Mouse (Mus musculus): ENCODE data around the gene Tk2.
"Not testable (repeated sequence)": the region's sequence is repeated elsewhere in the genome, so short reads cannot be mapped to it uniquely, and the experiment has no call there.

Tk2 gene

DNA sequence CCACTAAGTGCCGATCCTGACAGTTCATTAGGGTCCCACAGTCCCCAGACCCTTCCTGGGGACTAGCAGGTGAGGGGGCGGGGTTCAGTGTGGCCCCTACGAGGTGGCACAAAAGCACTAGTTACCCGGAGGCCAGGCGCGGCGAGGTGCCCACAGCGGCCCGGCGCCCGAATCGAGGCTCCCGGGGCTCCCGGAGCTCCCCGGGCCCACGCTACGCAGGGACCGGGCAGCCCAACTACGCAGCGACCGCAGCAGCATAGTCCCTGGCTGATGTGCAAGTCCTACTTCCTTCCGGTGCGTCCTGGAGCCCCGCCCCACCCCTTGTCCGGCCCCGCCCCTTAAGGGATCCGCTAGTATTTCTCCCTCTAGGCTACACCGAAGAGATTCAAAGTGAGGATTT lies at the start of gene Tk2:
Tk2 (minus strand) TSS at position 283 of the 400 bp plus-strand sequence.
- DNase-seq (ENCODE audit: low spot score in 2 of 2) = peak; percentile 54 to 68

DNA sequence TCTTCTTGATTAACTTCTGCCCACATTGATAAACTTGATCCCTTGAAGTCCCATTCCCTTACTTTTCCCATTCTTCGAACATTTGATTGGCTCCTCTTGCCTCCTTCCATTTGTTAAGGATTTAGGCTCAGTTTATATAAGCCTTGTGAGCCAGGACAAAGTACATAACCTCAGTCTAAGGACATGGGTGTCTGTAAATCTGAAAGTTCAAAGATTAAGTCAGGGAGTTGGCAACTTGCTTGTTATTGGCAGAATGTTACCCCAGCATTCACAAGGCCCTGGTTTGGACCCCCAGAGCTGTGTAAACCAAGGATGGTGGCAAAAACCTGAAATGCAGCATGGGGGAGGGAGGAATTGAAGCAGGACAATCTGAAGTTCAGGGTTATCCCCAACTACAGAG lies 46.0 kb upstream of the Tk2 start:
- DNase-seq (ENCODE audit: low spot score in 2 of 2) = no peak

DNA sequence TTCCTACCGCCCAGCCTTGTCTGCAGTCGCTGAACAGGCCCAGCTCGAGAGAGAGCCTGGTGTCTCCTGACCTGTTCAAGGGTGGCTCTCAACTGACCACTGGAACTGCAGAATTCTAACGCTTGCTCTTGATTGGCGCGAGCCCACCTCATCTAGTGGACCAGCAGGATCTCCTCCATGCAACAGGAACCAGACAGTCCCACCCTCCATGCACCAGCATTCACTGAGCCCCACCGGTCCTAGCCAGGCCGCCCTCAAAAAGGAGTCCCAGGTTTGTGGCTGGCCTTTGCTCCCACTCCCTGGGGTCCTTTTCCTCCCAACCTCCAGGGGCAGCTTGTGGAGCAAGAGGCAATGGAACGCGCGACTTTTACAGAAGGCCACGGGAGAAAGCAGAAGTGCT lies 44.7 kb upstream of the Tk2 start, which contains the start of gene Cmtm2a:
Cmtm2a (minus strand) TSS at position 101 of the 400 bp plus-strand sequence.
- not testable (repeated sequence) for DNase-seq (ENCODE audit: low spot score in 2 of 2)

DNA sequence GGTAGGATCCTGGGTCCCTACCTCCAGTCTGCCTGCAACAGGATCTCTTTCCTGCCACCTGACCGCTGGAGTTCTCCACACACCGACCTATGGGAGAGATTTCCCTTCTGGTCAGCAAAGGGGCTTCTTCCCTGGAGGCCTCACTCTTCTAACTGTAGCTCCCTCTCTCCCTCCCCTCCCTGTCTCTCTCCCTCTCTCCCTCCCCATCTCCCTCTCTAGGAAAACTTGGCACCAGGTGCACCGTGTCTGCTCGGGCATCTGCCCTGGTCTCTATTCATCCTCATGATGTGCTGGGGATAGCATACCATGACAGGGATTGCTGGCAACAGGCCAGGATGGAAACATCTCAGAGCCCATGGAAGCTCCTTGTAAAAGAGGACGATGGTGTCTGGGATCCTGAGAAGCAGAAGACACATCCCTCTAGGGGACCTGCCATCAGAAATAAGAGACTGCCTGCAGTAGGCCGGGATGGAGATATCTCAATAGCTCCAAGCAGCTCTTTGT lies 20.6 kb upstream of the Tk2 start:
- no peak for DNase-seq (ENCODE audit: low spot score in 2 of 2)

DNA sequence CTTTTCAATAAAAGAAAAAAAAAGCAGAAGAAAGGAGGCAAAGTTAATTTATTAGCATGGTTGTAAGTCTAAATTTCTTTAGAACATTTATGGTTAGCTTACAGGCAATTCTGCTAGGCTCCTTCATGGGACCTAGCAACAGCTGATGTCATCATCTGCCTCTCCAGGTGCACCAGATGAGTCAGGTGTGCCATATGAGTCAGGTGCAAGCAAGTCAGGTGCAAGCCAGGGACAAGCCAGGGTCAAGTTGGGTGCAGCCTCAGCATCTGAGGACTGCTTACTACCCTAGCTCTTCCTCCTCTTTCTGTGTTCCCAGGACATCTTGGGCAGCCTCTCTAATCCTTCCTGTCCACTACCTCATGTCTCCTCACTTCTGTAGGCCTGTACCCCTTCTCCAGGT lies 20.0 kb upstream of the Tk2 start:
- DNase-seq (ENCODE audit: low spot score in 2 of 2) = no peak

DNA sequence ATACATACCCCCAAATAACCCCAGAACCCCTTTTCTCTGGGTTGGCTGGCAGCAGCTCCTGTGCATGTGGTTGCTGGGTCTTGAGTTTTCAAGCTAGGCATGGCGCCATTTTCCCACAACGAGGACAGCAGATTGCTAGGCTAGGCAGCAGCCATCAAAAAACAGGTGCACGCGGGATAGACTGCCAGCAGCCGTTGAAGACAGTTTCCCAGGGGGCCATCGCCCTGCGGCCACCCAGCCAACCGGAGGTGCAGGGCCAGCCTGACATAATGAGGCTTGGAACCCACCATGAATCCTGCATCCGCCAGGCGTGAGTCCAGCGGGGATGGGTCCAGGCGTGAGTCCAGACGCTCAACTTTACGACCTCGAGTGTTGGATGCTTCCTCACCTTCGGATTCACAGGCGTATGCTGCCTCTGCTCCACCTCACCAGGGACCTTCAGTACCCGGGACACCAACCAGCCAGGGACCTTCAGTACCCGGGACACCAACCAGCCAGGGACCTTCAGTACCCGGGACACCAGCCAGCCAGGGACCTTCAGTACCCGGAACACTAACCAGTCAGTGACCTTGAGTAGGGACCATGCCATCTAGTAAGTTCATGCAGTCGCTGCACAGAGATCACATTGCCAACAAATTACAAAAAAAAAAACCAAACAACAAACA lies 16.0 kb upstream of the Tk2 start:
- DNase-seq (ENCODE audit: low spot score in 2 of 2) = not testable (repeated sequence)

DNA sequence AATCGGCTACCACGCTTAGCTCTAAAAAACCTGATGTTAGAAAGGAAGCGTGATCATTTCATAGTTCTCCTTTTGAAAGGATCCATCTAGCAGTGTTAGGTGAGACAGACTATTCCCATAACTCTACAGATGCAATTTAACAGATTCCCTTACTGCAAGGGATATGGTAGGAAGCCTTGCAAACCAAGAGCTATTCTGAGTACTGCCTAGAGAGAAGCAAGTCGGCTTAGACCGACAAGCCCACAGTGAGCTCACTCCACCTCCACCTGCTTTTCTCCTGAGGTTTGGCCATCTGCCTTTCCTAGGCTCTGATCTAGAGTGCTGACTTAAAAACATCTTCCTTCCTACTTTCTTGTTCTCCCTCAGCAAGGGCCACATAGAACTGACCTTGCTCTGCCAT lies 13.4 kb upstream of the Tk2 start:
- DNase-seq (ENCODE audit: low spot score in 2 of 2) = not testable (repeated sequence)

DNA sequence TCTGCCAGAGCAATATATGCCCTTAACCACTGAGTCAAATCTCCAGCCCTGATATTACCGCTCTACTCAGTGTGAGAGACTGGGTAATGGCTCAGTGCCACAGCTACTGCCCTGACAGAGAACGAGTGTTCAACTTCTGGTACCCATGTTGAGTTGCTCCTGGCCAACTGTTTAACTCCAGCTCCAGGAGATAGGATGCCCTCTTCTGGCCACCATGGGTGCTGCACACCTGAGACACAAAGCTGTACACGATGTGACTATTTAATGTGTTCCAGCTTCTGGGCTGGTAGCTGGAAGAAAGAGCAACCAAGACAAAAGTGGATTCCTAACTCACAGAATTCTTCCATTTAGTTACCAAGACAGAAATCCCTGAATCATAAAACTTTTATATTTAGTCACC lies 4.7 kb upstream of the Tk2 start:
- DNase-seq (ENCODE audit: low spot score in 2 of 2) = no peak

DNA sequence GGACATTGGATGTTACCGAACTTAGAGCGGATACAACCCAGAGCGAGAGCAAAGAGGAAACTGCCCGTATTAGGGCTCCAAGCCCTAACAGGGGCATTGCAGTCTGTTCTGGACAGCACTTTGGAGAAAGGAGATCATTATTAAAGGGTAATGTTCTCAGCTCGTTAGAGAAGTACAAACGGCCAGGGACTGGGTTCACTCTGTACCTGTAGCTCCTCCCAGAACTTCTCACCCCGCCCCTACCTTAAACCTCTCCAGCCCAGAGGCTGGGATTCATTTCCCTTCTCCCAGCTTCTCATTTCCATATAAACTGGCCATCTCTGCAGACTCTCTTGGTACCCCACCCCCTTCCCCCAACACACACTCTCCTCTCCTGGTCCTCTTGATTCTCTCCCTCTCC lies 3.1 kb upstream of the Tk2 start:
- no peak for DNase-seq (ENCODE audit: low spot score in 2 of 2)

DNA sequence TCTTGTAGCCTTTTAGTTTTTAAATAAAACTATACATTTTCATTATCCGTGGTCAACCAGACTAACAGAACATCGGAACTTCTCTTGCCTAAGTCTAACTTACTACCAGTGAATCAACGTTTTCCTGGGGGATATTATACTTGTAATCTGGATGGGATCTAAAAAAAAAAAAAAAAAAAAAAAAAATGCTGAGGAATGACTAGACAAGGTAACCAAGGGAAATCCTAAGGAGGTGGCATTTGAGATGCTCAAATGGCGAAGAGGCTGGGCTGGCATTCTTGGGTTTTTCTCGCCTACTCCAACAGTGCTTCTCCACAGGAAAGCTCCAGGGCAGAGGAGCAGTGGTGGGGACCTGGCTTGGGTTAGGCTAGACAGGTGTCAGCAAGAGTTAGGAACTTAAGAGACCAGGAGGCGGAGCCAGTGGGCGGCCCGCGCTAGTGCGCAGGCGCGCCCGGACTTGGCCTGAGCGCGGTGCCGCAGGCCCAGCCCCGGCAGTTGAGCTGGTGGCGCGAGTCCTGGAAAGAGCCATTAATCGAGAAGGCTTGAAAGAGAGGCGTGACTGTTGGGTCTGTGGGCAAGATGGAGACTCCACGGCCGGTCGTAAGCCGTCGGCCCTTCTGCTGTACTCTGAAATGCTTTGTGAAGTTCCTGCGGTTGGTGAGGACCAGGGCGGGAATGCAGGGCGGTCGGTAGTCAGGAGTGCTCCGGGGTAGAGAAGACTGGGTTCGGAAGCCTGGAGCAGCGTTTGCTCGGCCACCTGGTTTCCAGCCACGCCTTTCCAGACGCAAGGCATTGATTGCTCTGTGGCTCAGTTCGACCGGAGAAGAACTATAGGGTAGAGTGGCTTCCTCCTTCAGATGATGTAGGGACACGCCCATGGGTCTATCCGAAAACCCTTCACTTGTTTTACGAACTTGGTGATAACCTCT lies 2.3 kb upstream of the Tk2 start, which contains the start of gene Cklf:
Cklf (plus strand) TSS at position 423 of the 929 bp plus-strand sequence.
- peak; percentile 59 to 61 for DNase-seq (ENCODE audit: low spot score in 2 of 2)

DNA sequence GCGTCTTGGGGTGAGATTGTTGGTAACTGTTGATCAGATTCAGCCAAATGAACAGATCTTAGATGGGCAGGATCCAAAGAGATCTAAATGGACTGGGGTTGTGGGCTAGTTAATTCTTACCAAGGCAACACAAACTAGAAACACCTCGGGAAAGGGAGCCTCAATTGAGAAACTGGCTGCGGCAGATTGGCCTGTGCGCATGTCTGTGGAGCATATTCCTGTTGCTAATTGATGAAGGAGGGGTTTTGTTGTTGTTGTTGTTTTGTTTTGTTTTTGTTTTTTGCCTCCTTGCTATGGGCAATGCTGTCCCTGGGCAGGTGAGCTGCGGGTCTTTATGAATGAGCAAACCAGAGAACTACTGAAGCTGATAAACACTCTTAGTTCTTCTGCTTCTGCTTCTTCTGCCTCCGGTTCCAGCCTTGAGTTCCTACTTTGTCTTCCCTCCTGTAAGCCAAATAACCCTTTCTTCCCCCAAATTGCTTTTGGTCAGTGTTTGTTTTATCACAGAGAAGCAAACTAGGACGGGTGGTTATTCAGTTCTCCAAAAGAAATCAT lies 1.2 kb upstream of the Tk2 start:
- DNase-seq (ENCODE audit: low spot score in 2 of 2) = no peak

DNA sequence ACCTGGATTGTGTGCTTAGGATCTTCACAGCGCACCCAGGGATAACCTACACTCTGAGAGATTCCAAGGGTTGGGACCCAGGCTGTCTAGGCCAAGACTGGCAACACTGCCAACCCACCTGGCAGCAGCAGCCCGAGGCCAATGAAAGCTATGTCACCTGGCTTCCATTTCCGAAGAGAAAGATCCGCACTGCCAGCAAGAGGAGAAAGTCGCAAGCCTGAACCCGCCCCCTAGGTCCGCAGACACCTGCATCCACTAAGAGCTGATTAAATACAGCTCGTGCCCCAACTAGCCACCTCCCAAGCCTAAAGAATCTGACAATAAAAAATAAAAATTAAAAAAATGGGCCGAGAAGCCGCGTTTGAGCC lies 466 bp downstream of the Tk2 start:
- DNase-seq (ENCODE audit: low spot score in 2 of 2) = no peak

DNA sequence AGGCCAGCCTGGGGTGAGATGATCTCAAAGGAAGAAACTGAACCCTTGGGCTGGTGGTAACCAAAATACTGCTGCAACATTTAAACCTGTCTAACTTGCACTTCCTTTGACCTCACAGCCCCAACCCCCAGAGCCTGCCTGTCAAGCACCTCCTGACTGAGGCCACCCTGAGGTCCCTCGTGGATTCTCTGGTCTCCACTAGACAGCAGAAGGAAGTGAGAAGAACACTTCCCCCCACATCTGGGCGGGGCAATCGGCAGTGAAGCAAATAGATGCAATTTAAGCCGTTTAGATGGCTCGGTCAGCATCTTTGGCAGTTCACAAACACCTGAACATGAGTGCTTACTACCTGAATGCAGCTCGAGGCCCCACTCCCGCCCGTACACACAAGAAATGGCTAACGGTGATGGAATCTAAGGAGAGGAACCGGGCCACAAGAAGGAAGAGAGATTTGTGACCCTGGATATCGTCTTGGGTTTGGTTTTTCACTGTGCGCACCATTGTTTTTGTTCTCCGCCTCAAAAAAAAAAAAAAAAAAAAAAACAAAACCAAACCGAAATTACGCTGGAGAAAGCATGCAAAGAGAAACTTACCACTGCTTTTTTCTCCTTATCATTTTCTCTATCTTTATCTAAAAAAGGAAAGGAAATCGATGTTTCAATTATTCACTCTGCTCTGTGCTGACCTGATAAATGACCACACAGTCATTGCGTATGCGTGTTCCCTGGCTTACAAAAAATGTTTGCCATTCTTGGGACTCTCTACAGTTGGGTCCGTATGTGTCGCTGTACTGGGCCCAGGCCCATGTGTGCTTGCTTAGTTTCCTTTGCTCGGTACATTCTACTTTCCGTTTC lies 1.1 kb downstream of the Tk2 start:
- DNase-seq (ENCODE audit: low spot score in 2 of 2) = no peak

DNA sequence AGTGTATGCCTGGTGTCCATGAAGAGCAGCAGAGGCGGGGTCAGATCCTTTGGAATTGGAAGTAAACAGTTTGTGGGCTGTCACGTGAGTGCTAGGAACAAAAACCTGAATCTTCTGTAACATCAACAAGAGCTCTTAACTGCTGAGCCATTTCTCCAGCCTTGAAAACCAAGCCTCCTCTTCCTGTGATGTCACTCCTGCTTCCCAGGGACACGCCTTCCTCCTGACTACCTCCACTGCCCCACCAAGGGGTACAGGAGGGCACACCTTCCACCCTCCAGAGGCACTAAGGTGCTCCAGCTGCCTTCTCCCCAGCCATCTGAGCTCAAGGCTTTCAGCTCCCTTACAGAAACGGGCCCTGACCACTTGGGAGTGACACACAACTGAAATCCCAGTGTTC lies 1.7 kb downstream of the Tk2 start:
- no peak for DNase-seq (ENCODE audit: low spot score in 2 of 2)

DNA sequence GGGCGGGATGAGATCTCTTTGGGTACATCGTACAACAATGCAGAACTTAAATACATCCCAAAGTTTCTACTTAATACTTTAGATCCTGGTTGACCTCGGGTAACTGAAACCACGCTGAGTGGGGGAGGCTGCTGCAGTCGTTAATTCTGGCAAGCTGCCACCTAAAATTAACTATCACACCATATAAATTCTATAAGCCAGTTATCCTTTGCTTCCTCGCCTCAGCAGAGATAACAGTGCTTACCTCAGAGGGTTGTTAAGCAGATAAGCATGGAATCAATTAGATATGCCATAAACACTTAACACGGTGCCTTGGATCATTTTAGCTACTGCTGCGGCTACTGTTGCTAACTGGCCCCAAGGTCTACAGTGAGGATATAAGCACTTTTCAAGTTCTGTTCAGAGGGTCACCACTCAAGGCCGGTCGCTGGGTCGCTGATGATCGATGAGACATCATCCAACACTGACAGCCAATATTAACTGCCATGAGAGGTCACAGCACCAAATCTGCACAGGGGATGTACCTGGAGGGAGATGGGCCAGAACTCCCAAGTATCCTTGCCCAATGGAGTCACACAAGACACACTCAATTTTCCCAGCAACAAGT lies 6.2 kb downstream of the Tk2 start:
- no peak for DNase-seq (ENCODE audit: low spot score in 2 of 2)

DNA sequence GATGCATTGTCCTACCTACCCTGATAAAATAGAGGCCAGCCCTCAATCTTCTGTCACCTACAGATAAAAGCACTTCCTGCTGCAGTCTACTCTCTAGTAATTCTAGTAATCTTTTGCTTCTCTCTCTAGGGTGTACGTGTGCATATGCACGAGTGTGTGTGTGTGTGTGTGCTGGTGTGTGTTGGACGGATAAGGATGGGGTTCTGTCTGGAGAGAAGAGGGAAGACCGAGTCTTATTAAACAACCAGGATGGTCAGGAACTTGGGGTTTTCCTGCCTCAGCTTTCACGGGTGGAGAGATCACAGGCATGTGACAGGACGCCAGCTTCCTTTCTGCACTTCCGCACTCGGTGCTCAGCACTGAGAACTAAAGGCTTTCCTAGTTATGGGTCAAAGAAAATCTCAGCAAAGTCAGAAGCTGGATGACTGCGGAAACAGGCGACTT lies 8.9 kb downstream of the Tk2 start:
- DNase-seq (ENCODE audit: low spot score in 2 of 2) = no peak

DNA sequence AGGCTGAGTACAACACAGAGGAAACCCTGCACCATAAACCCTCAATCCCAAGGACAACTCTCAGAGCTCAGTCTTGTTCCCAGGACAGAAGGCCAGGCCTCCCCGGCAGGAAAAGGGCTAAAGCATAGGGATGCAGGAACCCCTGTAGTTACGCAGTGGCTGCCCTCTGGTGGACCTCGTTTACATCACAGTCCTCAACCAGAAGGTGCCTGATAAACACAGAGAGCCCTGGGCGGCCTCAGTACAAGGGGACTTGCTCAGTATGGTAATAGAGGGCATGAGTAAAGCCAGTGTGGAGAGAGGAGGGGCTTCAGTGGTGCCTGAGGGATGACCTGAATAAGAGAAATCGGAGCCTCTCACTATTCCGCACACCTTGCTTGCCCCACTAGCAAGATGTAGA lies 13.8 kb downstream of the Tk2 start:
- no peak for DNase-seq (ENCODE audit: low spot score in 2 of 2)

DNA sequence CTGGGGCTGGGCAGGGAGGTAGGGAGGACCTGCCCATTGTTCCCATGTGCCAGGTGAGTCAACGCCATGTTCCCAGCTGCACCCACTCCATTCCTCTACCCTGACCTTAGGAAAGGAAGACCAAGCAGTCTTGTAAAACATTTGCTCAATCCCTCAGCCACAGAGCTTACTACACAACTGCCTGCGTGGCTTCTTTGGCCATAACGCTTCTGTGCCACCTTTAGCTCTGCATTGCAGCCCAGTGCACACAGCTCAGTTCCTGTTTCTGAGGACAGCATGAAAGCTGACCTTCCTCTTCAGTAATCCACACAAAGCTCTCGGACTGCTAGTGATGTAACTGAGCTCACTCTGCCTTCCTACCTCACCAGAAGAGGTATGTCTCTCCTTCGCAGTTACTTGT lies 15.4 kb downstream of the Tk2 start:
- DNase-seq (ENCODE audit: low spot score in 2 of 2) = no peak

DNA sequence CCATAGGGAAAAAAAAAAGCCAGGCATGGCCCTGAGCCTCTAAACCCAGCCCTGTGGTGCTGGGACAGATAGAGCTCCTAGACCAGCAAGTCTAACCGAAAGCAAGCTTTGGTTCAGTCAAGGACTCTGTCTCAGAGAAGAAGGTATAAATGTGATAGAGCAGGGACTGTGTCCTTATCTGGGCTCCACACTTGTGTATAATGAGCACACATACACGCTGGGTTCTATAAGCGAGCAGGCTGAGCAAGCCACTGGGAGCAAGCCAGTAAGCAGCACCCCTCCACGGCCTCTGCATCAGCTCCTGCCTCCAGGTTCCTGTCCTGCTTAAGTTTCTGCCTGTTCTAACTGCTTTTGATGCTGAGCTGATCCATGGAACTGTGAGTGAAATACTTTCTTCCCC lies 16.3 kb downstream of the Tk2 start:
- no peak for DNase-seq (ENCODE audit: low spot score in 2 of 2)

DNA sequence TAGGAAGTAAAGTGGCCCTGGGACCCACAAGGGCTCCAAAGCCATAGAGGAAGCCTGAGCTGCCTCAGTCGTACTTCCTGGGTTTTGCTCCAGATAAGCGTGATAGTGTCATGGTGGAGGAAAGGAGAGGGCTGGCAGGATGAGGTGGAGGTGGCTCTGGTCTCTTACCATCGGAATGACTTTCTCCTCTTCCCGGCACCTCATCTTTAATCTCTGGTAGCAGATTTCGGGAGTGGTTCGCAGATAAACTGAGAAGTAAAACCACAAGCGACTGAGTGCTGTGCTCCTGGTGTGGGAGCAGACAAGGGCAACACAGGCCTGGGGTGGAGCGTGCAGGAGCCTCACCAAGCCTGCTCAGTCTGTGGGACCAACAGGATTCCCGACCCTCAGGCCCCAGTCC lies 18.0 kb downstream of the Tk2 start:
- no peak for DNase-seq (ENCODE audit: low spot score in 2 of 2)

DNA sequence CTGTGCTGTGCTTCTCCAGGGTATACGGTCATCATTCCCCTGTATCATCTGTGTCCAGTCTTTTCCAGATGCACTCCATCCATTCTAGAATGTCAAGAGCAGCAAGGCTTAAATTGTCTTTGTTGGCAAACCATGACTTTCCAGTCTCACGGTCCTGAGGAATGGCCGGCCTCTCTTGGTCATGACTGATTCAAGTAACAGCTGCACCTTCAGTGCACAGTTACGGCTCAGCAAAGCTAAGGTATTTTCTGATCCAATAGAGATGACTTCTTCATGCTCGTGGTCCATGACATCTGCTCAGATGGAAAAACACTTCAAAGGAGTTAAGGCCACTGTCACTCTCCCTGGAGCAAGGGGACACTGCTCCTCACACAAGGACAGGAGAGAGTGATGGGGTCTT lies 21.3 kb downstream of the Tk2 start:
- no peak for DNase-seq (ENCODE audit: low spot score in 2 of 2)

Measured in right cerebral cortex, postnatal 36 days (tissue).